Mouse (Mus musculus) kidney, adult 2 months (tissue): ENCODE measurements around the gene B4galnt2. TPM values are rescaled to one million over a fixed set of nuclear protein-coding genes. Genes with fewer than 3 reads are reported as not detected.

Experiments used
- DNase-seq: peaks from one replicate; pipeline ENCODE4 v3.0.0; 2021
- H3K27ac ChIP-seq: fragments of 200-500 bp; 2 replicates; pipeline ENCODE4 v1.5.1; 2012; ENCODE audit warnings: low read depth, low read length, control low read depth, inconsistent platforms; ENCODE audit not compliant: insufficient read depth
- H3K27me3 ChIP-seq: fragments of 200-500 bp; replicated peaks from 2 replicates; pipeline ENCODE4 v1.6.1; 2012; ENCODE audit warnings: mild to moderate bottlenecking, moderate library complexity, low read length, inconsistent platforms; ENCODE audit not compliant: control insufficient read depth, insufficient read depth
- H3K36me3 ChIP-seq: fragments of 200-500 bp; 2 replicates; pipeline ENCODE4 v1.6.1; 2012; ENCODE audit warnings: mild to moderate bottlenecking, moderate library complexity, low read length, inconsistent platforms; ENCODE audit not compliant: control insufficient read depth, insufficient read depth
- H3K4me1 ChIP-seq: fragments of 200-500 bp; 2 replicates; pipeline ENCODE4 v1.6.1; 2011; ENCODE audit warnings: low read length; ENCODE audit not compliant: control insufficient read depth, insufficient read depth
- H3K4me3 ChIP-seq: fragments of 200-500 bp; 2 replicates; pipeline ENCODE4 v1.5.1; 2011; ENCODE audit warnings: mild to moderate bottlenecking, low read depth, low read length, control low read depth; ENCODE audit not compliant: insufficient read depth
- CTCF ChIP-seq: fragments of 200-500 bp; conservative IDR thresholded peaks from 2 replicates; pipeline ENCODE4 v1.5.1; 2011; ENCODE audit warnings: low read depth, mild to moderate bottlenecking, control low read depth, low read length, moderate library complexity, mixed read lengths; ENCODE audit not compliant: insufficient read depth, insufficient read length
- POLR2A ChIP-seq: fragments of 200-500 bp; IDR thresholded peaks from one replicate; pipeline ENCODE4 v1.6.1; 2011; ENCODE audit warnings: low read depth, low read length, control low read depth
- WGBS: fragments of 180-500 bp; shearing (Covaris S2); methylation state at CpG from one replicate; pipeline ENCODE4 v1.1.7; 2018; 5-methylcytosine and 5-hydroxymethylcytosine counted together
- polyA plus RNA-seq: library from polyadenylated mRNA; depleted of rRNA; stranded (reverse); fragments of >200 nt; gene quantifications from 2 replicates; pipeline ENCODE4 v1.2.3, GENCODE M21; 2012

Gene B4galnt2
- polyA plus RNA-seq, 1 experiment: 0.38 TPM

DNA sequence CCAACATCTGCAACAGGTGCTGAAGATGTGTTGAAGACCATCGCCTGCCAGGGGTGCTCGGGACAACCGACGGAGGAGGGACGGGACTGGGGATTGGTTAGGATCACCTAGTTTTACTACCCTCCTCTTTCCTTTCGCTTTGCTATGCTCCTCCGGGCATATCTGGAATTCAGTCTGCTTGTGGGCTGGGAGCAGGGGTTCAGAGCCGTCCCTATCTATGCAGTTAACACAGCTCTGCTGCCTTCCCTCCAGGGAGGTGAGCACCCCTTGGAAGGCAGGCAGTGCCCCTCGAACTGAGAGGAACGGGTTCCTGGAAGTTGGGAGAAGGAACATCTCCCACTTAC lies 83.4 kb downstream of the B4galnt2 start:
- Histone ChIP-seq H3K27me3 (no peaks in the 10 kb centered on the region), H3K4me1 (0 out of 2 replicates have a peak, but pooled peaks cover 4% of the 10 kb centered on the region), H3K36me3 (no peaks in the 10 kb centered on the region), H3K27ac (no peak overlapping the region), H3K4me3 (peak overlapping the region; percentile 29; the same call in 1 of the 2 replicates)
- no peak for TF ChIP-seq POLR2A
- no peak for TF ChIP-seq CTCF
- 17% methylated on average over 10 of the region's 10 CpGs for WGBS
- no peak for DNase-seq

DNA sequence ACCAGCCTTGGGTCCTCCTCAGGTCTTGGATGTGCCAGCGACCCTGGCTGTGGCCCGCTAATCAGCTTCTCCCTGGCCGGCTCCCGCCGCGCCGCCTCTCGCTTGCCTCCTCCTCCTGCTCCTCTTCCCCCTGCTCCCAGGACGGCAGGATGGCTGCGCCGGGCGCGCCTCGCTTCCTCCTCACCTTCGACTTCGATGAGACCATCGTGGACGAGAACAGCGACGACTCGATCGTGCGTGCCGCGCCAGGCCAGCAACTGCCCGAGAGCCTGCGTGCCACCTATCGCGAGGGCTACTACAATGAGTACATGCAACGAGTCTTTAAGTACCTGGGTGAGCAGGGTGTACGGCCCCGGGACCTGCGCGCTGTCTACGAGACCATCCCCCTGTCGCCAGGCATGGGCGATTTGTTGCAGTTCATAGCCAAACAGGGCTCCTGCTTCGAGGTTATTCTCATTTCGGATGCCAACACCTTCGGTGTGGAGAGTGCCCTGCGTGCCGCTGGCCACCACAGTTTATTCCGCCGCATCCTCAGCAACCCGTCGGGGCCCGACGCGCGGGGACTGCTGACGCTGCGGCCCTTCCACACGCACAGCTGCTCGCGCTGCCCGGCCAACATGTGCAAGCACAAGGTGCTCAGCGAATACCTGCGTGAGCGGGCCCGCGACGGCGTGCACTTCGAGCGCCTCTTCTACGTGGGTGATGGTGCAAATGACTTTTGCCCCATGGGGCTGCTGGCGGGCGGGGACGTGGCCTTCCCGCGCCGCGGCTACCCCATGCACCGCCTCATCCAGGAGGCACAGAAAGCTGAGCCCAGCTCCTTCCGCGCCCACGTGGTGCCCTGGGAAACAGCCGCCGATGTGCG lies 84.0 kb downstream of the B4galnt2 start:
- no peak overlapping the region for H3K27ac ChIP-seq
- H3K4me1 ChIP-seq: 0 out of 2 replicates have a peak, but pooled peaks cover 4% of the 10 kb centered on the region
- H3K27me3 ChIP-seq: no peaks in the 10 kb centered on the region
- peak overlapping the region; percentile 29; the same call in 1 of the 2 replicates for H3K4me3 ChIP-seq
- no peak for DNase-seq
- H3K36me3 ChIP-seq: no peaks in the 10 kb centered on the region
- TF ChIP-seq POLR2A (no peak), CTCF (no peak)
- 20% methylated on average over 80 of the region's 80 CpGs for WGBS

DNA sequence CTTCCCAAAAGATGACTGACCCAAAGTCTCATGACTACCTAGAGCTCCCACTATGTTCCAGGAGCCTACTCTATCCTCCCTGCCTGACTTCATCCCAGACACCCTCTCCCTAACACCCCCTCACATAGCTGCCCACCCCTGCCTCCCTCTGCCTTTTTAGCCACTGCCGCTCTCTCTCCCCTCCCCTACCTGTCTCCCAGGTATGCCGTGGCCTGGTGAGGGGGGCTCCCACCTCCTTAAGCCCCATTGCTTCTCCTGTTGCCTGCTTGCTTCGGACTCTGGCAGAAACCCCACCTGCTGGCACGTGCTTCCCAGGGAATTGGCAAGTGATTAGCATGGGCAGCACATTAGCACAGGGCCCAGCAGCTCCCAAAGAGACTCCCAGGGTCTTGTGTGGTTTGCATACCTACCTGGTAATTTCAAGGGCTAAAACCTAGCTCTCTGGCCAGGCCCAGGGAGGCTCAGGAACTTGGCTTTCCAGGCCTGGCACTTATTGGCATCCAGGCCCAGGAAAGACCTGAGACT lies 85.1 kb downstream of the B4galnt2 start:
- 75% methylated on average over 4 of the region's 4 CpGs for WGBS
- DNase-seq: no peak
- Histone ChIP-seq H3K4me3 (no peak overlapping the region), H3K36me3 (no peaks in the 10 kb centered on the region), H3K27ac (no peak overlapping the region), H3K4me1 (0 out of 2 replicates have a peak, but pooled peaks cover 4% of the 10 kb centered on the region), H3K27me3 (no peaks in the 10 kb centered on the region)
- TF ChIP-seq CTCF (no peak), POLR2A (no peak)

DNA sequence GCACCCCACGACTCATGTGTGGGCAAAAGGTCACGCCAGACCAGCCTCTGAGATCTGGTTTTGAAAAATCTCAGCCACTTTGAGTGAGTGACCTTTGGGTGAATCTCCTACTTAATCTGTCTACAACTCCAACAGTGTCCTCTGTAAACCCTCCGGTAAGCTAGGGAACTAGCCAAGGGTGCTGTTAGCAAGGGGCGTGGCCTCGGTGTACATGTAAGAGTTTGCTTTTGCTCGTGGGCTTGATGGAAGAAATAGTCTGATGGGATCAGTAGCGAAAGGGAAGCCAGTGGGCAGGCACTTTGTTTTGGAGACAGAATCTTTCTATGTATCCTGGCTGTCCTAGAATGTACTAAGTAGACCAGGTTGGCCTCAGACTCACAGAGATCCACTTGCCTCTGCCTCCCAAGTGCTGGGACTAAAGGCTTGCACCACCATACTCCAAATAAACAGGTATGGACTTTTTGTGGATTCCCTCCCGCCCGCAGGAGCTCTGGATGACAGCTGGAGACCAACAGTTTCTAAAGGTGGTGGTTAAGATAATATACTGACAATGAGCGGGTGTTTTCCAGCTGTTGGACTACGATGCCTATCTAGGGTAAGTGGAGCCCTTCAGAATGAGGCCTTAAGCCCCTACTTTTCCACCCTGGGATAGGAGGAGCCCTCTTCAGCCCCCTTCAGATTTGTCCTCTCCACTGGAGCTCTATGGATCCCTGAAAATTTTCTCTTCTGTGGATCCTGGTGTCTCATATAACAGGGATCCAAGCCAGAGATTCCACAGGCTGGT lies 86.3 kb downstream of the B4galnt2 start:
- Histone ChIP-seq H3K27ac (no peak overlapping the region), H3K27me3 (no peaks in the 10 kb centered on the region), H3K4me3 (no peak overlapping the region), H3K36me3 (no peaks in the 10 kb centered on the region), H3K4me1 (0 out of 2 replicates have a peak, but pooled peaks cover 4% of the 10 kb centered on the region)
- 71% methylated on average over 11 of the region's 11 CpGs for WGBS
- no peak for DNase-seq
- TF ChIP-seq CTCF (no peak), POLR2A (no peak)

DNA sequence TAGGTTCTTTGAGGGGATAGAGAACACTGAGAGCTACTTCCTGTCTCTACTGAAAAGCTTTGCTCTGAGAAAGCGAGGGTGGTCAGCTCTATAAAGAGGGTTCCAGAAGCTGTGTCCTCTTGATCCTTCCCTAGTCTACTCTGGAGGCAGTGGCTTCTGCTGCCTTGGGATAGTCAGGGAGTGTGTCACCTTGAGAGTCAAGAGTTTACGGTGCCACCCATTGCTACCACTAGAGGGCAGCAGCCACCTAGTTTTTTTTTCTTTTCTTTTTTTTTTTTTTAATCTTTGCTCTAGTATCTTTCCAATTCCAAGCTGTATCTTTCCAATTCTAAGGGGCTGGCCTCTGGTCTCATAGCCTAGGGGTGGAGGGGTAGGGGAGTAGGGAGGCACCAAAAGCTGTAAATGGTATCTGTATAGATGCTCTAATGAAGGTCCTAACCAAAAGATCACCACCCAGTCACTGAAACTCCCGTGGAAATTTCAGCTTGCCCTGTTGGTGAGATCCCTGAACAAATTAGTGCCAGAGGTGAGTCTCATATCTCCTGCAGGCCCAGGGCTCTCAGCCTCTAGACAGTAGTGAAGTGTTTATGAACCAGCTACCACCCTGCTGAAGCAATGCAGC lies 87.1 kb downstream of the B4galnt2 start:
- peak; percentile 82 for DNase-seq
- Histone ChIP-seq H3K27me3 (no peaks in the 10 kb centered on the region), H3K27ac (0 out of 2 replicates have a peak overlapping the region, but pooled peaks have one; percentile 2), H3K4me1 (0 out of 2 replicates have a peak, but pooled peaks cover 4% of the 10 kb centered on the region), H3K36me3 (no peaks in the 10 kb centered on the region), H3K4me3 (no peak overlapping the region)
- TF ChIP-seq POLR2A (no peak), CTCF (peak; percentile 72)
- 18% methylated on average over 3 of the region's 3 CpGs for WGBS

DNA sequence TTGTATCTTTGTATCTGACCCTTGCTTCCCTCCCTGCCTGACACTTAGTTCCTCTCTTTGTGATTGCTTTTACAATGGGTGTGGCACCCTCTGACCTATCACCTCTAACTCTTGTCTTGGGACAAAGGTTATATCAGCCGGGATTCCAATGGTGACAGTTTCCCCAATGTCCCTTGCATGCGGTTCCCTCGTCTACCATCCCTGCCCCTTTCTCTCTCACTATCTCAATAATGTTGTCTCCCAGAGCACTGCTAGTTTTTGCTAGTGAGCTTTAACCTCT lies 87.6 kb downstream of the B4galnt2 start:
- 25% methylated on average over 3 of the region's 3 CpGs for WGBS
- no peak for DNase-seq
- 0 out of 2 replicates have a peak overlapping the region, but pooled peaks have one; percentile 2 for H3K27ac ChIP-seq
- TF ChIP-seq CTCF (no peak), POLR2A (no peak)
- H3K4me1 ChIP-seq: 0 out of 2 replicates have a peak, but pooled peaks cover 4% of the 10 kb centered on the region
- no peaks in the 10 kb centered on the region for H3K27me3 ChIP-seq
- H3K36me3 ChIP-seq: no peaks in the 10 kb centered on the region
- no peak overlapping the region for H3K4me3 ChIP-seq
